10 mouse cellular contexts compared by ENCODE assay signal in the genomic region with DNA sequence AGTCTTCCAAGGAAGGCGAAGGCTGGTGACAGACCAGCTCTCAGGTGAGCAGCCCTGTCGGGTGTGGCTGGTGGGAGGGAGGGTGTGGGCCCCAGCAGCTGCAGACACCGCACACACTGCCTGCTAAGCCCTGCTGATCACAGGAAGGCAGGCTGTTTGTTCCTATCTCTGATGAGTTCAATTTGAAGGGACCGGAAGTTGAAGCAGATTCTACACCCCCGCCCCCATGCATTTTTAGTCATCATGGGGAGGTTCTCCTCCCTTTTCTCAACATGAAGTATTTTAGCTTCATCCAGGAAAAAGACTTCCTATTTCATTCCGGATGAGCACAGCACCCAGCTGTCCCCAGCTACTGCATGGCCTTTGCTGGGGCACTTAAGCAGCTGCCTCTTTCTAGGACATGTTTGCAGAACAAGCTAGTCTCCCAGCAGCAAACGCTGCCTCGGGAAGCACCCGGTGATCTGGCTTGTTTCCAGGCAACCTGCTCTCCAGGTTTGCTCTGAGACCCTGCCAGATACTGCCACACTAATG. TPM values are rescaled to one million over a fixed set of nuclear protein-coding genes. Genes with fewer than 3 reads are reported as not detected.
A peak's percentile ranks its signal among the peaks of the same experiment; 100 is the strongest.
DNase-seq lines count a peak whose midpoint lies in the region; ATAC-seq lines count a peak whose summit lies in the region.
"Had no signal": no experiment of that assay in that cellular context is flagged by ENCODE, and none has a peak within 500 bp of the region (broad histone marks: within the 10 kb centered on the region; RNA-seq: fewer than 3 reads in every experiment).

No protein-coding gene starts in this region.

- H3K27me3 ChIP-seq in heart, embryonic 10.5 days (ENCODE audit: insufficient read depth, poor library complexity, severe bottlenecking), result no peaks in the 10 kb centered on the region
- no peaks in the 10 kb centered on the region for H3K27me3 ChIP-seq in heart, embryonic 11.5 days (ENCODE audit: control insufficient read depth, insufficient read depth, low read length)

- H3K27ac ChIP-seq in heart, embryonic 10.5 days, result no peak overlapping the region
- no peak overlapping the region for H3K27ac ChIP-seq in heart, embryonic 11.5 days (ENCODE audit: low read depth, low read length)

- peak; percentile 58 for DNase-seq in heart, embryonic 10.5 days (ENCODE audit: low spot score)
- peak; percentile 60 for DNase-seq in CD4-positive helper T cell, adult 2 months (ENCODE audit: low read depth, low spot score)
- DNase-seq in cerebellum, postnatal 14 days, result peak; percentile 76 to 77
- peak; percentile 33 to 35 for DNase-seq in left cerebral cortex, postnatal 36 days (ENCODE audit: low spot score in 2 of 2)
- DNase-seq in c-Kit-positive CD71-positive TER-119-positive erythroid progenitor cells, embryonic 14.5 days (ENCODE audit: low spot score), result no peak
- DNase-seq in adrenal gland, adult (ENCODE audit: inconsistent age in 2 of 2, low spot score in 1 of 2), result no peak
- DNase-seq in gastrocnemius, adult 8-10 months (ENCODE audit: low spot score in 2 of 2), result no peak

- 71% methylated on average over 9 of the region's 9 CpGs for WGBS in heart, embryonic 10.5 days
- WGBS in heart, embryonic 11.5 days (ENCODE audit: insufficient replicate concordance), result 65% methylated on average over 9 of the region's 9 CpGs

- no peaks in the 10 kb centered on the region for H3K4me1 ChIP-seq in heart, embryonic 10.5 days
- 0 out of 2 replicates have a peak, but pooled peaks cover 4% of the 10 kb centered on the region for H3K4me1 ChIP-seq in heart, embryonic 11.5 days (ENCODE audit: control insufficient read depth, insufficient read depth, low read length)

- intact Hi-C loops in left cerebral cortex, postnatal 36 days (cut with DNase I), result loop anchor here (10.0 kb wide), 1 partner anchor 106 kb away; no protein-coding TSS in a partner anchor

- H3K4me2 ChIP-seq in heart, embryonic 11.5 days, result no peak overlapping the region

- ATAC-seq in heart, embryonic 11.5 days (replicated peaks; ENCODE audit: insufficient number of reproducible peaks, low FRiP score, low TSS enrichment), result no peak

- H3K9ac ChIP-seq in heart, embryonic 11.5 days (ENCODE audit: low read depth, low read length), result no peak overlapping the region

- H3K9me3 ChIP-seq in heart, embryonic 10.5 days, result no peaks in the 10 kb centered on the region
- no peaks in the 10 kb centered on the region for H3K9me3 ChIP-seq in heart, embryonic 11.5 days (replicated peaks; ENCODE audit: control insufficient read depth, low read length)

- no peak overlapping the region for H3K4me3 ChIP-seq in heart, embryonic 10.5 days
- H3K4me3 ChIP-seq in heart, embryonic 11.5 days (ENCODE audit: low read depth, low read length), result no peak overlapping the region

- peaks cover 48% of the 10 kb centered on the region for H3K36me3 ChIP-seq in heart, embryonic 10.5 days
- H3K36me3 ChIP-seq in heart, embryonic 11.5 days (ENCODE audit: control insufficient read depth, insufficient read depth, low read length), result peaks cover 3% of the 10 kb centered on the region; the same call in 1 of the 2 replicates

RNA-seq across cellular contexts. Expression of a gene that starts 28.0 kb away (rescaled TPM):
- polyA plus RNA-seq in heart, embryonic 10.5 days (2016; fragmentation: Nextera tagmentation; extraction: Ambion mirVana), result not detected in 2 replicates
- 0.19 TPM in 1 of 2 replicates, not detected in the other for polyA plus RNA-seq in heart, embryonic 11.5 days (2014; fragmentation: Nextera tagmentation; extraction: Ambion mirVana)
- total RNA-seq in left cerebral cortex, postnatal 36 days (2021), result not detected
- not detected for total RNA-seq in gastrocnemius, adult 8-10 months (2022)
- total RNA-seq: ES-E14; hematopoietic stem cell, adult 5-6 weeks had no signal

RNA-seq across cellular contexts. Expression of a gene that starts 42.1 kb away (rescaled TPM):
- 5.1 and 7.5 TPM in 2 replicates for polyA plus RNA-seq in heart, embryonic 10.5 days (2016; fragmentation: Nextera tagmentation; extraction: Ambion mirVana)
- polyA plus RNA-seq in heart, embryonic 11.5 days (2014; fragmentation: Nextera tagmentation; extraction: Ambion mirVana), result 5.8 and 6.4 TPM in 2 replicates
- total RNA-seq in left cerebral cortex, postnatal 36 days (2021), result 100 to 1,000 TPM; 151 to 157 TPM
- total RNA-seq in gastrocnemius, adult 8-10 months (2022), result 1 to 10 TPM; 3.5 to 7.7 (median 4.5) TPM

Comparison
In these comparisons a context has a peak if more than half of its experiments do, and no peak if none do; other contexts are left out.
1. DNase-seq: peak in heart, embryonic 10.5 days (single experiment), CD4-positive helper T cell, adult 2 months (single experiment), cerebellum, postnatal 14 days (2 of 2) and left cerebral cortex, postnatal 36 days (2 of 2); none in c-Kit-positive CD71-positive TER-119-positive erythroid progenitor cells, embryonic 14.5 days (single experiment), adrenal gland, adult (0 of 2) and gastrocnemius, adult 8-10 months (0 of 2).
2. RNA of a gene that starts 42.1 kb away (total RNA-seq): 151 to 157 TPM in left cerebral cortex, postnatal 36 days; 3.5 to 7.7 TPM in gastrocnemius, adult 8-10 months; every median in the first group is over 10 times any median in the second.